Mouse (Mus musculus) cerebellum, adult 11-12 months (tissue): ENCODE data around the gene Pfpl.

Source experiments
- DNase-seq: peaks from one replicate; pipeline ENCODE4 v3.0.0; 2022

Gene Pfpl

DNA sequence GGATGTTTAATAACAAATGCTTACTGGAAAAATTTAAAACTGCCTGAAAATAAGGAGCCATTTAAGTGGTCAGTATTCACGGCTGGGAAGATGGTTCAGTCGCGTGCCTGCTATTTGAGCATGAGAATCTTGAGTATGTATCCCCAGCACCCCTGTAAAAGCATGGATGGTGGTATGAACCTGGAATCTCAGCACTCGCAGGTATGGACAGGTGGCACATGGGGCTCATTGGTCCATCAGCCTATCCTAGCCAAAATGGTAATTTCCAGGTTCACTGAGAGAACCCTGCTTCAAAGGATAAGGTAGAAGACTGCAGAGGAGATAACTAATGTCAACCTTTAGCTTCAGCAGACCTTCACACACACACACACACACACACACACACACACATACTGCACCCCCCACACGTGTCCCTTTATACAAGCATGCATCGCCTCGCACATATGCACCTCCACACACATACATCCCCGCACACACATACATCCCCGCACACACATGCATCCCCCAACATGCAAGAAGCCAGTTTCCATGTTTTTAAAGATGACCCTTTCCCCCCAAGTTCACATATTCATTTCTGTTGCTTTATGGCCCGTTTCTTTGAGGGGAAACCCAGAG, 37.9 kb downstream of the Pfpl start:
- no peak for DNase-seq

DNA sequence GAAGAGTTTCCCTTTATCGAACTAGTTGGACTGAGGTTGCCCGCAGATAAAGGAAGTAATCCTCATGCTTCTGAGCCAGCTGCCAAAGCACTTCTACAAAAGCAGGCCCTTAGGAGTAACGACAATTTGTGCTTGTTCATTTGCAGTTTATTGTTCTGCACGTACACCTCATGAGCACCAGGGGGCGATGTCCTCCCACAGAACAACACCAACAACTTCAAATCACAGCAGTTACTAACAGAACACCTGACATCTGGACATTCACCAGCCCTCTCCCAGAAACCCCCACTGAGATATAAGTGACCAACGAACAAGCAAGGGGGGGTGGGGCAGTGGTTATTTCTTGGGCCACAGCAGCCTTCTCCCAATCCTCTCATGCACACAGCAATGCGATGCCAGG, 38.5 kb downstream of the Pfpl start:
- DNase-seq = peak; percentile 48

DNA sequence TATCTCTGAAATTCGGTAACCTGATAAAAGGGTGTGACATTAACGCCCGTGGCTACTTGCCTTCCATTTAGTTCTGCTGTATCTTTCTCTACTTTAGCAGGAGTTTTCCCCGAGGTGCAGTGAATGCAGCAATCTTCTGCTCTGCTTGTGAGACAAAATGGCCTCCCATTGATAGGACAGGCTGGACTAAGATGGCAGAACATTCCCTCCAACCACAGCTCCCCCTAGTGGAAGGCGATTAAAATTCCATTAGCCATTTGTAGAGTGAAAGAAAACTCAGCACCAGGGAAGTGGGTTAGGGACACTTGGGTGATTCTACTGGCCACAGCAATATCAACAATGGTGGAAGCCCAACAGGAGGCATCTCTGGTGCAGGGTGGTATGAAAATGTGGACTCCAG, 39.7 kb downstream of the Pfpl start:
- DNase-seq = no peak

DNA sequence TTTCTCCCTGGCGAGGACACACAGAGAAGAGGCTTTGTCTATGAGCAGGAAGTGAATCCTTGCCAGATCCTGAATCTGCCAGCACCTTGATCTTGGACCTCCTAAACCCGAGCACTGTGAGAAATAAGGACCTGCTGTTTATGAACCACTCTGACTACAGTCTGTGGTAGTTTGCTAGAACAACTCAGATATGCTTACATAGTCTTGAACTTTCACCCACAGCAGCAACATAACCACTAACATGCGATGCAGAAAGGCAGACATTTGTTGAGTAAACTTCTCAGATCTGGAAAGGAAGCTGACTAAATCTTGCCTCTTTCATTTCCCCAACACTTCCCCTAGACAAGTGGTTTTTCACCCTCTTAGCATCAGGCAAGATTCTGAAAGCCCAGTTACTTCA, 44.2 kb downstream of the Pfpl start:
- no peak for DNase-seq

DNA sequence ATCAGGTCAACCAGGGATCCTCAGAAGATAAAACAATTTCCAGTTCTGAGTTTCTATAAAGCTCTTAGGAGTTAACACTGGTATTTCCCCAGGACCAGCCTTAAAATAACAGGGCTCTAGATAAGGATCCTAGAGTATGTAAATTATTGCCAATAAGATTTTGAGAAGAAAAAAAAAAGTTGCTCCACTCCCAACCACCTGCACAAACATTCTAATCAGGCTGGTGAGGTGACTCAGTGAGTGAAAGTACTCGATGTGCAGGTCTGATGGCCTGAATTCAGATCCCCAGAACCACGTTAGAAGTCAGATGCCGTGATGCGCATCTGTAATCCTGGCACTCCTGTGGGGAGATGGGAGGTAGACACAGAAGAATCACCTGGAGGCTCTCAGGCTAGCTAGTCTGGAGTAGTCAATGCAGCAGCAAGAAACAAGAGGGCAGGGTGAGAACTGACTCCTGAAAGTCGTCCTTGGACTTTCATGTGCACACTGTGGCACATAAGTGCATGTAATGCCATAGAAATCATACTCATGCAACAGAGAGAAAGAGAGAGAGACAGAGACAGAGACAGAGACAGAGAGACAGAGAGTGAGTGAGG, 44.8 kb downstream of the Pfpl start:
- DNase-seq = no peak

DNA sequence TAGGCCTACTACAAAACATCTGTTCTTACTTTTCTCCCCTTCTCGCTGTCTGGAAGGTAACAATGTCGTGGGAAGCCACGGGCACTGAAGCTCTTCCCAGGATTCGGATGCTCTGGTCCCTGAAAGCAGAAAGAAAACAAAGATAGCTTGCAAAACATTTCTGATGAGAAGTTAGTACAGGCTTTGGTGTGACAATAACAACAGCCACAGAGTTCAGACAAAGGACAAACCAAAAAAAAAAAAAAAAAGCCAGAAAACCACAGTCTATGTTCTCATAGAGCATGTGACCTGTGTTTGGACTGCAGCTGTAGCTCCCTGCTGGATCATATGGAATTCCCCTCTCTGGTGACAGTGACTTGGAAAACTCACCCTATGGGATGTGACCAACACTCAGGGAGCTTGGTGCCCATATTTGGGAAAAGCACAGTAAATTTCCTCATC, 45.5 kb downstream of the Pfpl start:
- no peak for DNase-seq

DNA sequence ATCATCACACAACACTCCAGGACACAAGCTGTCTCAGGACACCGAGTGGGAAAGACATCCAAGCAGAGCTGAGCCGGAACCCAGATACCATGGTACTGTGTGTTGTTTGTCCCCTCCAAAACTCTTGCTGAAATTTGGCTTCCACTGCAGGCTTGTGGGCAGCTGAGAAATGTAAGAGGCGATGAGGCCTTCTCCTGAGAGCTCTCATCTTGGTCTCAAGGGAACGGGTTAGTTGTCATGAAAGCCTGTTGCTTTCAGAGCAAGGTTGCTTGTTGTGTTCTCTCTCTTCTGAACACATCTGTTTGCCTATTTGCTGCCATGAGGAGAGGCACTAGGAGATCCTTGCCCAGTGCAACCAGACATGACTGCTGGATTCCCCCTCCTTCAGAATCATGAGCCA, 46.2 kb downstream of the Pfpl start:
- no peak for DNase-seq

DNA sequence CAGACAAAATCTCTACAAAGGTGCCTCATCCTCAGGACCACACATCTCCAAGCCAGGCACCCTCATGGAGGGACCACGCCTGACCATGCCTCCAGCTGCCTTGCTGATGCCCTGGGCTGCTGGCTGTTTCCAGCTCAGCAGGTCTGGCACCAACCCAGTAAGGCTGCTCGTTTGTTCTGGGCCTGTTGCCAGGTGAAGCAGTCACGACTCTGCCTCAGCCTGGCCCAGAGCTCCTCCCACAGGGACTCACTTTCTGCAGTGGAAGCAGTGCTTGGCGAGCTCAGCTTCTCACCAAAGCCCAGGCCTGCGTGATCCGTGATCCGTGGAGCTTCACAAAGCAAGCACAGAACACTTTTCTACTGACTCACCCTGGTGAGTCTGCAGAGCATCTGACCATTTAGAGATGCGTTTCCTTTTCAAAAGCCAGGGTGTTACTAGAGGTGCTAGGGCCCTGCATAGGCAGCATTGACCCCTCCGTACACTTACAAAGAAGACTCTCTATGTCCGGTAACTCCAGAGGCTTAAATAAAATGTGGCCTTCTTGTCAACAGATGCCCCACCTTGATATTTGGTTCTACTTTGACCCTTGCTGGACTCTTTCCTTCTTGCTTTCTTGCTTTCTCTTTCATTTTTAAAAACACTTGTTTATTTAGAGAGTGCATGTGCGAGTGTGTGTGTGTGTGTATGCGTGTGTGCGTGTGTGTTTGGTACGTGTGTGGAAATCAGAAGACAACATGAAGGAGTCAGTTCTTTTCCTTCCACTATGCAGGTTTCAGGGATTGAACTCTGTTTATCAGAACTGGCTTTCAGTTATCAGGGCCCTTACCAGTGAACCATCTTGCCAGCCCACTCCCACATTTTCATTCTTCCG, 47.9 kb downstream of the Pfpl start:
- peak; percentile 77 for DNase-seq

DNA sequence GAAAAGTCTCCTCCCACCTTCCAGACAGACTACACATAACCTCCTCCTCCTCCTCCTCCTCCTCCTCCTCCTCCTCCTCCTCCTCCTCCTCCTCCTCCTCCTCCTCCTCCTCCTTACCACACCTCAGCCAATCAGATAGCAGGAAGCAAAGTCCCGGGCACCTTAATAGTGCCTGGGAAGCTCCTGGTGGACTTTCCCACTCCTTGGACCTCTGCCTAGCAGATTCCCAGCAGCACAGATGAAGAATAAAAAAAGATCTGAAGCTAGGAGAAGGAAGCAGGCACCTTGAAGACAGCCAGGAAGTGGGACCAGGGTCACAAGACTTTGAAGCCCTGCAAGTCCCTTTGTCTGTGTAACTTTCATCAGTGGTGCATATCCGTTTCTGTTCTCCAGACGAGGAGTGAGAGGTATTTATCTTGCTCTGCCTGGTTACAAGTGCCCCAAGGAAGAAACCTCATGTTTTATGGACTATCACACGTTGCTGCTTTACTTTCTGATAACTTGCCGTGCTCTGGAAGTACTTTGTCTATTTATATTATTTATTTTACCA, 49.1 kb downstream of the Pfpl start:
- no peak for DNase-seq

DNA sequence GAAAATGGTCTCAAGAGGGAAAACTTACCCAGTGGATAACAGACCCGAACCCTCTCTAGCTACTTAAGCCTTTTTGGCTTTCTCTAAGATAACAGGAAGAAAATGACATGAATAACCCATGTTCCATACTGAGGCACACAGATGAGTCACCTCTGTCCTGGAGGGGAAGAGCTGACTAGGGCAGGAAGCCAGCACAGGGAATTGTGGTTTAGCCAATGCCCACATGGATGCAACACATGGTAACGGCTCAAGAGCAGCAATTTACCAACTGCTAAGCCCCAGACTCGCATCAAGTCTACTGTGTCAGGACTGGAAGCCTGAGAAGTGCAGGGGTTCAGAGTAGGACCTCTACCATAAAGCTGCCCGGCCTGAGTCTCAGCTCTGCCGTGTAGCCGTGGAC, 50.7 kb downstream of the Pfpl start:
- no peak for DNase-seq
